Mouse (Mus musculus) sigmoid colon, adult 10 weeks (tissue): ENCODE results near the gene 3425401B19Rik. TPM values are rescaled to one million over a fixed set of nuclear protein-coding genes. Genes with fewer than 3 reads are reported as not detected.

ENCODE experiments used
- polyA plus RNA-seq: library from polyadenylated mRNA; stranded (reverse); fragments of 350-450 nt; fragmentation: Illumina TruSeq; extraction: RNeasy Lipid Tissue Mini Kit (QIAGEN cat#74804); gene quantifications from one replicate; pipeline ENCODE4 v1.2.3, GENCODE M21; 2014; ENCODE audit warnings: low read depth, low replicate concordance

3425401B19Rik gene
- 0.16 TPM for polyA plus RNA-seq

GRCm38 (mm10) chr14:32685124-32685826, at the start of gene 3425401B19Rik:
3425401B19Rik (minus strand) TSS chr14:32685293.

Other genes starting within 250 kb of the 3425401B19Rik start
- gene Slc18a3, start 220.4 kb downstream of the 3425401B19Rik start, polyA plus RNA-seq, result not detected
- 0.16 TPM for gene Chat, start 219.3 kb downstream of the 3425401B19Rik start, polyA plus RNA-seq
- 20.5 TPM for gene Ercc6, start 171.8 kb downstream of the 3425401B19Rik start, polyA plus RNA-seq
- not detected for gene Prrxl1, start 85.9 kb downstream of the 3425401B19Rik start, polyA plus RNA-seq
- gene Tmem273, start 100.7 kb upstream of the 3425401B19Rik start, polyA plus RNA-seq, result 0.63 TPM
- not detected for gene Fam170b, start 148.7 kb upstream of the 3425401B19Rik start, polyA plus RNA-seq
- gene Vstm4, start 171.5 kb upstream of the 3425401B19Rik start, polyA plus RNA-seq, result 4.5 TPM